Mouse (Mus musculus): ENCODE results near the gene Zfp410.

DNA sequence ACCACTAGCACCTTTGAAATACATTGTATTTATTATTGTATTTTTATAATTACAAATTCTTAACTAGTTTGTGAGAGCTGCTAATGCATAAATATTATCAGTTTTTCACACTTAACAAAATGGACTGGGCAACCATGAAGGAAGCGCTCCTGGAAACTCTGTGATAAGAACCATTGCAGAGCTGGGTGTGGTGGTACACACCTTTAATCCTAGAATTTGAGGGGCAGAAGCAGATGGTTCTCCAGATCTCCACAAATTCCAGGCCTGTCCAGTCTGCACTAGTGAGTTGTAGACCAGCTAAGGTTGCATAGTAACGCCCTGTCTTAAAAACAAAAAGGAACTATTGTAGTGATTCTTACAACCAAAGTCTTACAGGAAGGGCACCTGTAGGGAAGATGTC, 17.4 kb upstream of the Zfp410 start:
- TF ChIP-seq CTCF (IDR thresholded peaks at IDR 0.05; ENCODE audit: low read depth, low read length): no peak
- no peak for TF ChIP-seq GATA1 (IDR thresholded peaks at IDR 0.05; ENCODE audit: borderline replicate concordance, low read length)
- TF ChIP-seq TAL1 (conservative IDR thresholded peaks at IDR 0.05; ENCODE audit: low read depth, low read length): no peak
- no peak for TF ChIP-seq POLR2AphosphoS5 (IDR thresholded peaks at IDR 0.05; ENCODE audit: insufficient replicate concordance, low read depth, low read length)

Data from G1E (cell line).